Mouse (Mus musculus) heart, adult 11 months (tissue): Measurements from ENCODE around the gene Pogk.

Experiments used
- DNase-seq: peaks from one replicate; pipeline ENCODE4 v3.0.0; 2022

Pogk gene

GRCm38 (mm10) chr1:166409701-166410220 lies at the start of gene Pogk:
Gene Pogk (minus strand): TSS chr1:166409863.
- DNase-seq, result no peak

GRCm38 (mm10) chr1:166441992-166442391 lies 32.3 kb upstream of the Pogk start:
- no peak for DNase-seq

- DNase-seq, result no peak
These were observed 29.8 kb upstream of the Pogk start for GRCm38 (mm10) chr1:166439426-166439825.

GRCm38 (mm10) chr1:166429809-166430431 lies 20.3 kb upstream of the Pogk start:
- peak; percentile 96 for DNase-seq

- DNase-seq, result no peak
These were observed 19.4 kb upstream of the Pogk start for GRCm38 (mm10) chr1:166429053-166429452.

GRCm38 (mm10) chr1:166412266-166412665 lies 2.6 kb upstream of the Pogk start:
- peak; percentile 75 for DNase-seq

- peak; percentile 53 for DNase-seq
These were observed 1.9 kb upstream of the Pogk start for GRCm38 (mm10) chr1:166411541-166411940.

- DNase-seq, result peak; percentile 97
These were observed 424 bp downstream of the Pogk start for GRCm38 (mm10) chr1:166409177-166409700.

GRCm38 (mm10) chr1:166403846-166404245 lies 5.8 kb downstream of the Pogk start:
- DNase-seq, result peak; percentile 79

- DNase-seq, result peak; percentile 91
These were observed 7.7 kb downstream of the Pogk start for GRCm38 (mm10) chr1:166402003-166402402.

- peak; percentile 72 for DNase-seq
These were observed 8.2 kb downstream of the Pogk start for GRCm38 (mm10) chr1:166401455-166401854.

GRCm38 (mm10) chr1:166396381-166396780 lies 13.3 kb downstream of the Pogk start:
- DNase-seq, result peak; percentile 43

GRCm38 (mm10) chr1:166395661-166396060 lies 14.0 kb downstream of the Pogk start:
- peak; percentile 23 for DNase-seq

GRCm38 (mm10) chr1:166394770-166395169 lies 14.9 kb downstream of the Pogk start:
- no peak for DNase-seq

GRCm38 (mm10) chr1:166391671-166392070 lies 18.0 kb downstream of the Pogk start:
- peak; percentile 58 for DNase-seq

- peak; percentile 79 for DNase-seq
These were observed 20.1 kb downstream of the Pogk start for GRCm38 (mm10) chr1:166389406-166390125.

- DNase-seq, result peak; percentile 82
These were observed 21.2 kb downstream of the Pogk start for GRCm38 (mm10) chr1:166388511-166388910.

GRCm38 (mm10) chr1:166385431-166385830 lies 24.2 kb downstream of the Pogk start:
- no peak for DNase-seq

- no peak for DNase-seq
These were observed 25.0 kb downstream of the Pogk start for GRCm38 (mm10) chr1:166384614-166385013.

GRCm38 (mm10) chr1:166382626-166383025 lies 27.0 kb downstream of the Pogk start:
- peak; percentile 81 for DNase-seq

GRCm38 (mm10) chr1:166381821-166382220 lies 27.8 kb downstream of the Pogk start:
- DNase-seq, result peak; percentile 86

- DNase-seq, result peak; percentile 79
These were observed 28.3 kb downstream of the Pogk start for GRCm38 (mm10) chr1:166381336-166381735.

- peak; percentile 97 for DNase-seq
These were observed 29.9 kb downstream of the Pogk start for GRCm38 (mm10) chr1:166379630-166380231.
